Mouse (Mus musculus) ovary, postnatal 14 days (tissue): ENCODE results near the gene Nfkbie.

ENCODE experiments used
- DNase-seq: peaks from one replicate; pipeline ENCODE4 v3.0.0; 2022; ENCODE audit warnings: low spot score

Nfkbie gene

DNA sequence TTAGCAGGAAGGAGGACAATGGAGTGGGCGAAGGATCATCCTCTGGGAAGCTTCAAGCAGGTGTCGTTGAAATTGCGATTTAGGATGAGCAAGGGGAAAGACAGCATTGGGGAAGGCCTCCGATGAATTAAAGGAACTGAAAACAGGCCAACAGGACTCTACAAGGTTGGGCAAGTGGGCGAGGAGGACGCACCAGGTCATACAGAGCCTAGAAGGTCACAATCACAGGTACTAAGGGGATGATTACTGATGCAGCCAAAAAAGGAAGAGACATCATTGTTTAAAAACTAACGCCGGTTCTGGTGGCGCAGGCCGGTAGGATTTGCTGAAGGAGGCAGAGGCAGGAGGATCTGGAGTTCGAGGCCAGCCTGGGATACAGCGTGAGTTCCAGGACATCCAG is 7.7 kb downstream of the Nfkbie start:
- no peak for DNase-seq

DNA sequence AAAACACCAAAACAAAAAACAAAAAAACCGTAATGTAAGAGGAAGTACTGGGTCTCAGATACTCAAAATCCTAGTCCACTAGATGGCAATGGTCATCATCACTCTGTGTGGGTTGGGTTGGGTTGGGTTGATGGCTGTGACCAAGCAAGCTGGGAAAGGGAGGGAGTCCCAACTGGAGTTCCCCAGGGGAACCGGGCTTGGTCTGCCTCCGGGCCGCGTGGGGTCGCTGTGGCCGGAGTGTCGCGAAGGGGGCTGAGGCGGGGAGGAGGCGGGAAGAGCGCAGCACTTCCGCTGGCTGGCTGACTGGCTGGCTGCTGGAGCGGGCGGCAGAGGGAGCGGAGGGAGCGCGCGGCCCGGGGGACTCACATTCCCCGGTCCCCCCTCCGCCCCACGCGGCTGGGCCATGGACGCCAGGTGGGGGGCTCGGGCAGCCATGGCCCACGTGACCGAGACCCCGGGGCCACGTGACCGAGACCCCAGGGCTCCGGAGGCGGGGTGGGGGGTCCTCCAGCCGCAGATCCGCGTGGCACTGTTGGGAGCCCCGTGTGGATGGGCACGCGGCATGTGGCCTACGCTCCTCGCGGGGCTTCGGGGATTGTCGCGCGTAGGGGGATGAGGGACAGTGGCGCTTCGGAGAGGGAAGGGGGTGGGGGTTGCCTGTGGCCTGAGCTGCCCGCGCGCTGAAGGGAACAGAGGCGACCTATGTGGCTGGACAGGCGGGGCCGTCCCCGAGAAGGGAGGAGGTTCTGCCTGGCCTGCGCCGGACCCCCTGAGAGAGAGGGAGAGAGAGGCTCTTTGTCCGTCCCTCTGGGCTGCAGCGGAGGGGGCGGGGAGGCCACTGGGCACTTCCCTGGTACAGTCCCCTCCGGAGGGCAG is 8.4 kb downstream of the Nfkbie start, which contains the start of gene Slc35b2:
TSS of gene Slc35b2 (plus strand) at position 220 of the 876 bp plus-strand sequence.
- DNase-seq = peak; percentile 93

DNA sequence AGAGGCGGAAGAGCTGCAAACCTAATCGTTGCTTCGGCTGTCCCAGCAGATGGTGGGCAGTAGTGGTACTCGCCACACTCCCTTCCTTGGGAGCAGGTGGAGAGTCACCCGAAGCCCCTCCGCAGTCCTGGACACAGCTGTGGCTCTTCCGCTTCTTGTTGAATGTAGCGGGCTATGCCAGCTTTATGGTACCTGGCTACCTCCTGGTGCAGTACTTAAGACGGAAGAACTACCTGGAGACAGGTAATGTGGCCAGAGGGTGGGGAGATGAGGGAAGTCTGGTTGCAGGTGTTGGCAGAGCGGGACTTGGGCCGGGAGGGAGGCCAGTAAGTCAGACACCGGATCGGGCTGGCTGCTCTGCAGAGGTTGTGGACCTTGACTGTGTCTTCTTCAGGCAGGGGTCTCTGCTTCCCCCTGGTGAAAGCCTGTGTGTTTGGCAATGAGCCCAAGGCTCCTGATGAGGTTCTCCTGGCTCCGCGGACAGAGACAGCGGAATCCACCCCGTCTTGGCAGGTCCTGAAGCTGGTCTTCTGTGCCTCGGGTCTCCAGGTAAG is 9.1 kb downstream of the Nfkbie start:
- DNase-seq = no peak

DNA sequence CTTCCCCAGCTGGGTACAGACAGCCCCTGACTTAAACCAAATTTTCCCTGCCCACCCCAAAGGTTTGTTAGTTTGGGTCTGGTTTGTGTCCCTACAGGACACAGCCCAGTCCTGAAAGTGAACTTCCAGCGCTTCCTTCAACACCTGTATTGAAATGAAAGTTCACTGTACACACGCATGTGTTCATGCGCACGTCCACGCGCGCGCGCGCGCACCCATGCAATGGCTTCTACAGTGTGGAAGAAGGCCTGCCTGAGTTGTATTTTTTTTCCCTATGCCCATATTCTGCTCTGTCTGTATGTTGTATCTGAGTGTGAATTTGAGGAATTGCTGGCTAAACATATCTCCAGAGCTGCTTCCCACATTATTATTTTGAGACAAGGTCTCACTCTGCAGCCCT is 9.6 kb downstream of the Nfkbie start:
- DNase-seq = no peak

DNA sequence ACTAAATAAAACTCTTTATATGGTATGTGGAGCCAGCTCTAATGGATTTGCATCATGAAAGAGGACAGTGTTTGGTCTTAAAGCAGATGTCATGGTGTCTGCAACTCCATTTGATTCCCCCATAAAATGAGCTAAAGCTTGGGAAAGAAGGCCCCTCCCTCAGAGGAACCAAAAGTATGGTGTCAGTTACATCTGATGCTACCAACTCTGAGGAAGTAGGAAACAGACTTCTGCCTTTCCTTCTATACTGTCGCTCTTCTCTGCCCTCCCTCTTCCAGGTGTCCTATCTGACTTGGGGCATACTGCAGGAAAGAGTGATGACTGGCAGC is 10.5 kb downstream of the Nfkbie start:
- no peak for DNase-seq

DNA sequence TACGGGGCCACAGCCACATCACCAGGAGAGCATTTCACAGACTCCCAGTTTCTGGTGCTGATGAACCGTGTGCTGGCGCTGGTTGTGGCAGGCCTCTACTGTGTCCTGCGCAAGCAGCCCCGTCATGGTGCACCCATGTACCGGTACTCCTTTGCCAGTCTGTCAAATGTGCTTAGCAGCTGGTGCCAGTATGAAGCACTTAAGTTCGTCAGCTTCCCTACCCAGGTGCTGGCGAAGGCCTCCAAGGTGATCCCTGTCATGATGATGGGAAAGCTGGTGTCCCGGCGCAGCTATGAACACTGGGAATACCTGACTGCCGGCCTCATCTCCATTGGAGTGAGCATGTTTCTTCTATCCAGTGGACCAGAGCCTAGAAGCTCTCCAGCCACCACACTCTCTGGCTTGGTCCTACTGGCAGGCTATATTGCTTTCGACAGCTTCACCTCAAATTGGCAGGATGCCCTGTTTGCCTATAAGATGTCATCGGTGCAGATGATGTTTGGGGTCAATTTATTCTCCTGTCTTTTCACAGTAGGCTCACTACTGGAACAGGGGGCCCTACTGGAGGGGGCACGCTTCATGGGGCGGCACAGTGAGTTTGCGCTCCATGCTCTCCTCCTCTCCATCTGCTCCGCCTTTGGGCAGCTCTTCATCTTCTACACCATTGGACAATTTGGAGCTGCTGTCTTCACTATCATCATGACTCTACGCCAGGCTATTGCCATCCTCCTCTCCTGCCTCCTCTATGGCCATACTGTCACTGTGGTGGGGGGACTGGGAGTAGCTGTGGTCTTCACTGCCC is 11.1 kb downstream of the Nfkbie start:
- no peak for DNase-seq

DNA sequence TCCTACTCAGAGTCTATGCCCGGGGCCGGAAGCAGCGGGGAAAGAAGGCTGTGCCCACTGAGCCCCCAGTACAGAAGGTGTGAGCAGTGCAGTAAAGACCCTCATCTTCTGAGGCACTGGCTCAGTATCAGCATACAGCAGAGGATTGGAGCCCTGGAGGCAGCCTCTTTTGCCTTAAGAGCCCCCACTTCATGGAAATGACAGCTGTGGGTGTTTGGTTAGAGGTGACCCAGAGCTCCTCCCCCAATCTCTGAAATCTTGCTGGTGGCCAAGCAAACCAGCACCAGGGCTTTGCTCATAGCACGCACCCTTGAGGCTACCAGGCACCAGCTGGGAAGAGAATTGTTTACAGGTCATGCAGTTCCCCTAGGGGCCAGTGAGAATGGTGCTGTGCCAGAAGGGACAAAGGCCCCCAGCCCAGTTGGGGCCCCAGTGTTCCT is 11.7 kb downstream of the Nfkbie start:
- no peak for DNase-seq

DNA sequence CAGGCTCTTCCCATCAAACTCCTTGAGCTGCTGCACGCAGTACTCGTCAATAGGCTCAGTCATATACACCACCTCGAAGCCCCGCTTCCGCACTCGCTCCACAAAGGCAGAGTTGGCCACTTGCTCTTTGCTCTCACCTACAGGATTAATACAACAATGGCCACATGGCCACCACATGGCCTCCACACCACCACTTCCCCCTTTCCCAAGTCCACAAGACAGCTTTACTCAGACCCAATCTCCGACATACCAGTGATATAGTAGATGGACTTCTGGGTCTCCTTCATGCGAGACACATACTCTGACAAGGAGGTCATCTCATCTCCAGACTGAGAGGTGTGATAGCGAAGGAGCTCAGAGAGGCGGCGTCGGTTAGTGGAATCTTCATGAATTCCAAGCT is 13.5 kb downstream of the Nfkbie start:
- DNase-seq = no peak

DNA sequence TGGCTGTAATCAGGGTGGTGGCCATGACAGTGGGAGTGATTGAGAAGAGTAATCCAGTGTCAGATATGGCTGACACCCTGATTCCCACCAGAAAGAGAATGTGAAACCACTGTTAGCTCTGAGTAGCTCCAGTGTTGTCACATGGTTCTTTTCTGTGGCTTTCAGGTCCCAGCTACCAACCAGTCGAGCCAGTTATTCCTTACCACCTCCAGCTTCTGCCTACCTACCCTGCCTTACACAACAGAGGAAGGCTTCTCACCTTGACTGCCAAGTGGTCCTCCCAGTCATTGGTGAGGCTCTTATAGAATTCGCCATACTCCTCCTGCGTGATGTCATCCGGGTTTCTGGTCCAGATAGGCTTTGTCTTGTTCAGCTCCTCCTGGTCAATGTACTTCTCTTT is 14.5 kb downstream of the Nfkbie start:
- no peak for DNase-seq

DNA sequence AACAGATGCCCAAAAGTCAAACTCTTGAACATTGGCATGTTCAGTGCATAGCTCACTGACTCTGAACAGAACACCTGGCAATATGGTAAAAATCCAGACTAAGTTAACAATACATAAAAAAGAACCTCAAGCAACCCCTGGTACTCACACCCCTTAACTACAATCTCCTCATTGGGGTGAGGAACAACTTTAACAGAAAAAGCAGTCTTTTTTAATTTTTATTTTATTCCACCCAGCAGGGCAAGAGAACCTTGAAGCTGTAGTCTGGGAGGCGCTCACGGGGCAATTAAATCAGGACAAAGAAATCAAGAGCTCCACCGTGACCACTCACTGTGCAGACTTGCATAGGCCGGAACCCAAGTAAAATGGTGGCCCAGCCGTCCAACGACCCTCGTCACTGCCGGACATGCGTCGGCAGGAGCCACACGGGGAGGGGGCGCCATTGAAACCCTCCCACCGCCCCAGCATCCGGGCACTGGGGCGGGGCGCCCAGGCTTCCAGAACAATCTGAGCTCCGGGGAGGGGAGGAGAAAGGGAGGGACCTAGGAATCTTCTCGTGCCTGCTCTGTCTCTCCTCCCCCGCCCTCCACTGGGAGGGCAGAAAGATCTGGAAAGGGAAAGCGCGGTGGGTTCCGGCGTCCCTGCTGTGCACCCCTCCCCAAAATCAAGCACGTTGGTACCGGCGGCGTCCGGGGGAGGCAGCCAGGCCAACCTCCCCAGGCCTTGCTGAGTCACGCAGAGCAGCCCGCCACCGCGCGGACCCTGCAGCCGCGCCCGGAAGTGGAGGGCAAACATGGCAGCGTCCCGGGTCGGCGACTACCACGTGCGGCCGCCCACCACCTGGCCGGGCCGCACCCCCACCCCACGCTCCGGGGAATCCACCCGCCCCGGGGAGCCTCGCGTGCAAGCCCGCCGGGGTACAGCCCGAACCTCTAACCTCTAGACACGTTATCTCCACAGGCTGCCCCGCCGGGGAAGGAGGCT is 16.9 kb downstream of the Nfkbie start:
- DNase-seq = peak; percentile 54

DNA sequence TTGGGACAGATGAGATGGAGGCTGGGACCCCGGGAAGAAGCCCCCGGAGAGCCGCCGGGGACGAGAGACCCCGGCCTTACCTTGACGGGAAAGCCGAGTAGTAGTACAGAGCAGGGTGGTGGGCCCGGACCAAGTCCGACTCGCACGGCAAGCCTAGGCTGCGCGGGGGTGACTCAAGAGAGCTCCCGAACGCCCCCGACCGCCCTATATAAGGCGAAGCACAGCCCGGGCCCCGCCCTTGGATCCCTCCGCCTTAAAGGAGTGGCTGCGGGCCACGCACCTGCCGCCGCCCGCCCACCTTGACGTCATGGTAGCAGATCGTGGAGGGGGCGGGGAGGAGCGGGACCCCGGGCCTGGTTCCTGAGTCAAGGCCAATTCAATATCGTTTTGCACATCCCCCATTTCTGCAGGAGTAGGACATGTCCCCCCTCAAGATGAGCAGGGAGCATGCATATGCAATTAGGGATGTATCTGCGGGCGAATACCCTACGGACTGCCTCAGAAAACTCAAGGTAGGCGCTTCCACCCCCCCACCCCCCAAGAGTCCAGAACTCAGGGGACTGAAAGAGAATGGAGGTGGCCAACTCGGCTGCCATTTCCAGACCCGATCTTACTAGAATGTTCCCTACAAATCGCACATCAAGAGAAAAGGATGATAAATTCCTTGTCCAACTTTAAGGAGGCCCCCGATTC is 17.7 kb downstream of the Nfkbie start, which contains the start of gene Hsp90ab1:
TSS of gene Hsp90ab1 (minus strand) at position 185 of the 693 bp plus-strand sequence.
- DNase-seq = peak; percentile 99

DNA sequence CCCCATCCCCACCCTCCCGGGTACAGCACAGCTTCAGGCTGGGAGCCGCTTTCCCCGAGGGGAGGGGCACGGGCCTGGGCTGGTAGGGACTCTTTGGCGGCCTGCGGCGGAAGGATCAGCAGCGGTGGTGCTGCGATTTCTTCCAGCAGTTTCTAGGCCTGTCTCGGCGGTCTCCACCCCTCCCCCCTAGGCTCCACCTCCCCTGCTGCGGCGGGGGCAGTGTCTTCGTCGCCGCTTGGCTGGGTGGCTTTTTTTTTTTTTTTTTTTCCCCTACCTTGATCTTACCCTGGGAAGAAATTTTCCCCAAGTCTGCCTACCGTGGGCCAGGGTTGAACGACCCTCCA is 18.2 kb downstream of the Nfkbie start:
- peak; percentile 96 for DNase-seq

DNA sequence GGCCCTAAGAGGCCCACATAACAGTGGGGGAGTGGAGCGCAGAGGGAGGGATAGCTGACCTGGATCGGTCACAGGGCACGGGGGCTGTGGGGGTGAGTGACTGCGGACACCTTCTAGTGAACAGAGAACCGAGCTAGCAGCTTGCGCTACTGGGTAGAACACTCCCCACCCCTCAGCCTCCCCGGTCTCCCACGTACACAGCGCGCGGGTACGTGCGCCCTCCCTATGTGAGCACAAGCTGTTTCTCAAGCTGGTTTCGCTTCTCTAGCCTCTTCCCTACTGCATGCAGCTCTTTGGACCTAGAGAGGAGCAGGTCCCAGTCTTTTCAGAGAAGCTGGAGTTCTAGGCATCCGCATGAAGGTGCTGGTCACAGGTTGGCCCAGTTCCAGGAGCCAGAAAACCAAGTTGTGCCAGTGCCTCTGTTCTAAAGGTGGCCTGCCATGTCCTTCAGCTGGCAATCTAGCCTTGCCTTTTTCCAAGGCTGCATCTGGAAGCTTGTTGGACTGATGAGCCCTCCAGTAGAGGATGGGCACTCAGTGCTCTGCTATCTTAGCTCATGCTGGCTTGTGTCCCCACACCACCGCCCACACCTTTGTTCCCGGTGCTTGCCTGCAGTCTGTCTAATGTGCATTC is 18.7 kb downstream of the Nfkbie start:
- peak; percentile 55 for DNase-seq

DNA sequence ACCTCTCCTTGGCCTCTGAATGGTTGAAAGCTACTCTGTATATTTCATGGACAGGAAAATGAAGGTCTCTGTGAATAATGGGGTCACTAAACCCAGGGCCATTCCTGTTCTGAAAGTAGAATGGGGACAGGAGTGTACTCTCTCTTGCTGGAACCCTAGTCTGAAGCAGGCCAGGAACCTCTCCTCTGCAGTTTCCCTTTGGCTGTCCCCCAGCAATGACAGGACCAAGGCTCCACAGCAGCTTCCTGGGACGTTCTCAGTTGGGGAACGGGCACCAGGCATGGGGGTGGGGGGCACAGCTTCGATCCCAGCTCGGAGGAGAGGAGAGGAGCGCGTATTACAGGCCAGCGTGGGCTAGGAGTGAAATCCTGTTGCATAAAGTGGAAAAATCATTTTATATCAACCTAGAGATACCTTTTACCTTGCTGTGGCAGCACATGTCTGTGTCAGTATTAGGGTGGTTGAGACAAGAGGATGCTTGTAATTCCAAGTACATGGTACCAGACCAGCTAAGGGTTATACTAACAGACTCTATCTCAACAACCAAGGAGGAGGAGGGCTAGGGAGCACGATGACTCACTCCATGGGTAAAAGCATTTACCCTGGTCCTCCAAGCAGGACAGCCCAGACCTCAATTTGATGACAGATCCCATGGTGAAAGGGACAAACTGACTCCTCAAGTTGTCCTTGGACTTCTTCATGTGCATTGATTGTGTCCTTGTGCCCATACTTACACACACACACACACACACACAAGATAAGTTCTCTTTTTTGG is 19.8 kb downstream of the Nfkbie start:
- no peak for DNase-seq

DNA sequence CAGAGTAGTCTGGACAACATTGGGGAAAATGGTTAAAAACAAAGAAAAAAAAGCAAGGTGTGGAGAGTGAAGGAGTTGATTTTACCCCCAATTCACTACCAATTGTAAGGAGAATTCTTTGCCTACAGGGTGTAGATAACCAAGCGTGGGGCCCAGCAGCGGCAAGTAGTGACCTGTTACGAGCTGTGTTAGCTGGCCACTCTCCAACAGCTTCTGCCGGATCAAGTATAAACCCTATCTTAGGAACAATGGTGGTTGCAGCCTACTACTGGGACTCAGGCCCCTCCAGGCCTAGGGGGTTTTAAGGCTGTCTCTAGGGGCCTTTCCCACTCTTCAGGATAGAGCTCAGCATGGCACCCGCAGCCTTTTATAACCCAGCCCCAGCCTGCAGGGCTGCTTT is 22.7 kb downstream of the Nfkbie start:
- no peak for DNase-seq

DNA sequence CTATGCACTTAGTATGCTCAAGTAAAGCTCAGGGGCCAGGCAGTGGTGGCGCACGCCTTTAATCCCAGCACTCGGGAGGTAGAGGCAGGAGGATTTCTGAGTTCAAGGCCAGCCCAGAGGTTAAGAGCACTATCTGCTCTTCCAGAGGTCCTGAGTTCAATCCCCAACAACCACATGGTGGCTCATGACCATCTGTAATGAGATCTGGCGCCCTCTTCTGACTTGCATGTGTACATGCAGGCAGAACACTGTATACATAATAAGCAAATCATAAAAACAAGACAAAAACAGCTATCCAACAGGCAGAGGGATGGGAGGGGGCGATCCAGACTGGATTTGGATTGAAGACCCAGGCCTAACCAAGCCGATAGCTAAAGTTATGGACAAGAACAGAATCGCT is 23.3 kb downstream of the Nfkbie start:
- DNase-seq = no peak

DNA sequence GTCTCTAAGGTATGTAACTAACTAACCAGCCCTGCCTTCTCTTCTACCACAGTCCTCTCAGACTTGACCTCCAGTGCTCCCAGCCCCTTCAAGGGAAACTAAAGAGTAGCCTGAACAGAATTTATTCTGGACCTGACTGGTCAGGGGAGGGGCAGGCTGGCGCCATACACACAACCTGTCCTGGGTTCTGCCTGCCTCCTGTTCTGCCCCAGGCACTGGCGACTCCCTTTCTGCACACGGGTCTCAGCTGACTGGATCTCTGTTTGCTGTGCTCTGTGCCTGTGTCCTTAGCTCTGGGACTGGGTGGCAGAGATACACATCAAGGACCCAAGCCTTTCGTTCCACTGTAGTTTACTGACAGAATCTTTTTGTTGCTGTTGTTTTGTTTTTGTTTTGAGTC is 24.1 kb downstream of the Nfkbie start:
- no peak for DNase-seq

DNA sequence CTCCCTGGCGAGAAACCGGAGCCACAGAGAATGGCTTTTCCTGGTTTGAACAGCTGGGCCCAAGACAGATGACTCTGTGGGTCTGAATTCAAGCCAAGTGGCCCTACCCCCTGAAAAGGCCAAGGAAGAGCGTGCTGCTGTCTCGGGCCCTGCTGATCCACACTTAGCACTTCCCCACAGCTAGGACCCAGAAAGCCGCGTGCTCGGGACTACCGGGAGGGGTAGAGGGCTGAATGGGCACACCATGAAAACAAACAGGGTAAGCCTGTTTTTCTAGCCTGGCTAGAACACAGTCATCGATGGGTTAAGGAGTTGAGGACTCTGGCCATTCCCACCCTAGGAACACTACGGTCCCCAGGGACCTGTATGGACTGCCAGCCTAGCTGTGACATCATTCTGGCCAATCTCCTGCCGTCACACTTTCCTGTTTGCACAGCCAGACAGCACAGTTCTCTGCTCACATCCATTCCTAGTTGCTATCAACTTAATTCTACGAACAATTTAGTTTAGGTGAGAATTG is 25.5 kb downstream of the Nfkbie start:
- no peak for DNase-seq

DNA sequence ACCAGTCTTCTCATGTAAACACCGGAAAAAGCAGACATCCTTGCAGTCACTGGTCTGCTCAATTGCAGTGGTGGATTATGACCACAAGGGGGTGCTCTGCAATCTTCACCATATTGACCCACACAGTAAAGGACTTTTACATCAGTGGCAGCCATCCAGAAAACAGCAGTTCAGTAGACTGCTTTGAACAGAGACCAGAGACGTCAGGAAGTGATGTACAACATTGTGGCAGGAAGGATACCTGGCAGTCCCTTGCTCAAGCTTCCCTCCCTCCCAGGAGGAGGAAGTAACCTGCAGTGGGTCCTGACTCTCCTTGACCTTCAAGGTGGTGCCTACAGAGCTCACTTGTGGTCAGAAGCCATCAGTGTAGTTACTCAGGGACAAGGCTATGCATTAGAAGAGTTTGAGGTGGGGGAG is 26.1 kb downstream of the Nfkbie start:
- no peak for DNase-seq

DNA sequence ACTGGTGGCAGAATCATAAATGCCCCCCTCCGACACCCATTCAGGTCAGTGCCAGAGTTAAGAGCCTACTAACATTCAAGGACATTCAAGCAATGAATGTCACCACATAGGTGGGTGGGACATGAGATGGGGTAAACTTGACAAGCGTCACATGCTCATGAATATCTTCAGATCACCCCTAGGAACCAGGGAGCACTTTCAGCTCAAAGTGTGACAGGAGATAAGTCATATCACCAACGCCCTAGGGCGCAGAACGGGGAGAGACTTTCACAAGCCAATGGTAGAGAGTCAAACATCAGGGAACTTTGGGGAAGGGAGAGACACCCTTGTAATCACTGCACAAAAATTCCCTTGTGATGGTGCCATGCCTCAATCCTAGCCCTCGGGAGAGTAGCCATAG is 26.7 kb downstream of the Nfkbie start:
- no peak for DNase-seq
